Mouse (Mus musculus) regulatory T cell (primary cell): Measurements from ENCODE around the gene Rac1.

Source experiments
- in situ Hi-C: fragments of 300-600 bp; cut with MboI, MseI; formaldehyde crosslinking; loops from one replicate; pipeline ENCODE4 v1.15.1; 2025; ENCODE audit warnings: high pct_unique_total_duplicates

Rac1 gene

DNA sequence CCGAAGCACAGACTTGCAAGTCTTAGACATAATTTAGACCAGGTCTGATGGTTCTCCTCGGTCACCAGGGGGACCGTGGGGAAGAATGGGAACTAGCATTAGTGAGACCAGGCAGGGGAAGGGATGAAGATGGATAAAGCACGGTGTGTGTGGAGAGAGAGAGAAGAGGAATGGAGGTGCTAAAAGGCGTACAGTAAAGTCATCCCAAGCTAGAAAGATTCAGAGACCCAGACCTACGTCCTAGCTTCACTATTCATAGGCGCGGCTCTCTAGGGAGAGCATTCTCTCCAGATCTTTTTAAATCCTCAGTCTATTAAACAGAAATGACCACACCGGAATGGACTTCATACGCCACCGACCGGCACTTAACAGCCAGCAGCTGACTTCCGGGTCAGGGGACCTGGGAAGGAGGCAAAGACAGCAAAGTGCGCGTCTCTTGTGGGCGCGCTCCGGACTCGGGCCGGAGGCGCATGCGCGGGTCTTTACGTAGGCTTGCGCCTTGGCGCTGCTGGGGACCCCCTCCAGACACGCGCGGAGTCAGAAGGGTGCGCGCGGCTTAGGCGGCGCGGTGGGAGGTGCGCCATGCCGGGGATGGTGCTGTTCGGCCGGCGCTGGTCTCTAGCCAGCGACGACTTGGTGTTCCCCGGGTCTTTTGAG, 63.6 kb downstream of the Rac1 start, which contains the start of gene Daglb:
Daglb (plus strand) TSS at position 485 of the 657 bp plus-strand sequence.
- in situ Hi-C loops: no loop called here

DNA sequence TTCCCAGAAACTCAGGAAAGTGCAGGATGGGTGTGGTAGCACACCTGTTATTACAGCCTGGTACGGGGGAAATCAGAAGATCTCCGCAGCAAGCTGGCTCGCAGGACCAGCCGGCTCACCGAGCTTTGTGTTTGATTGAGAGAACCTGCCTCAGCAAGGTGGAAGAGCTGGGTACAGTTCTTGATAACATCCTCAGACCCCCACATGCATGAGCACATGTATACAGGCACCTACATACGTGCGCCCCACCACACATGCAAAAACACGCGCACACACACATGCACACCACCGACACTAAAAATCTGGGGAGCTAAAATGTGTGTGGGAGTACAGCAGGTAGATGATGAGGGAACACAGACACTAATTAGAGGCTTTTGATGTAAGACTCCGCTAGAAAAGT, 64.2 kb downstream of the Rac1 start:
- in situ Hi-C loops: no loop called here
